Mouse (Mus musculus) spleen, adult 18-20 months (tissue): ENCODE measurements around the gene Clic6.
A peak's percentile ranks its signal among the peaks of the same experiment; 100 is the strongest.
"Not testable (repeated sequence)": the region's sequence is repeated elsewhere in the genome, so short reads cannot be mapped to it uniquely, and the experiment has no call there.

ENCODE experiments used
- DNase-seq, 2 experiments: peaks; one replicate each; pipeline ENCODE4 v3.0.0; 2022; ENCODE audit warnings: mixed read lengths in 2 of 2

Clic6 gene

DNA sequence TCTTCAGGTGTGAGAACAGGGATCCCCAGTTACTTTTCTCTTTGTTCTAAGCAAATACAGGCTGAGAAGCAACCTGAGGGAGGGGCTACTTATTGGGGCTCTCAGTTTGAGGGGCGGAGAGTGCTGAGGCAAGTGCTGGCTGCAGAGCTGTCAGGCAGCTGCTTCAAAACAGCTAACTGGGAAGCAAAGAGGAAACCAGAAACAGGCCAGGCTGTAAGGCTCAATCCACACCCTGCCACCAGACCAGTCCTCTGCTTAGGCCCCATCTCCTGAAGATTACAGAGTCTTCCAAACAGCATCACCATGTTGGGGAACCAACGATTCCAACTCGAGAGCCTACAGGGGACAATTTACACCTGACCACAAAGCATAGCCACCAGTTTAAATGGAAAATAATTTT is 12.6 kb upstream of the Clic6 start:
- DNase-seq, result no peak

DNA sequence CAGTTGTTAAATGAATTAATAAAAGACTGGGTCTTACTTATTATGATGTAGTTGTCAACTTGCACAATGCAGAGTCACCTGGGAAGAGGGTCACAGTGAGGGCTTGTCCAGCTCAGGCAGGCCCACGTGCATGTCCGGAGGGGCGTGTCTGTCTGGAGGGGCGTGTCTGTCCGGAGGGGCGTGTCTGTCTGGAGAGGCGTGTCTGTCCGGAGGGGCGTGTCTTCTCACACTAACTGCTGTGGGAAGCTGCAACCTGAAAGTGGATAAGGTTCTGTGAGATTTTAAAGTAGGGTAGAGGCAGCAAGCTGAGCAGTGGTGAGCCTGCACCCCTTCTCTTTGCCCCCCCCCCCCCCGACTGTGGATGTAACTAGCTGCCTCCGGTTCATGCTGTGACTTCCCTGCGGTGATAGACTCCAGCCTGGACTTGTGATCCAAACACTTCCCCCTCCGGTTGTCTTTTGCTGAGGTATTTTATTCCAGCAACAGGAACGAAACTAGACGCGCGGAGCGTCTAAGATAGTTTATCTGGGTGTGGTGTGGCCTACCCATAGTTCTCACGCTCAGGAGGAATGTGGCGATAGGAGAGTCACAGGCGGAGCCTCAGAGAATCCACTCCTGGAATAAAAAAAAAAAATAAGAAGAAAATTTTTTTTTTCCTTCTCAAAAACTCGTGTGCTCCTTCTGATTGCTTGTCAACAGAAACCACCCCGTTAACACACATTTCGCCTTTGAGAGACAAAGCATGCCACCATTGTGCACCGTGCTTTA is 10.3 kb upstream of the Clic6 start:
- DNase-seq, result no peak

DNA sequence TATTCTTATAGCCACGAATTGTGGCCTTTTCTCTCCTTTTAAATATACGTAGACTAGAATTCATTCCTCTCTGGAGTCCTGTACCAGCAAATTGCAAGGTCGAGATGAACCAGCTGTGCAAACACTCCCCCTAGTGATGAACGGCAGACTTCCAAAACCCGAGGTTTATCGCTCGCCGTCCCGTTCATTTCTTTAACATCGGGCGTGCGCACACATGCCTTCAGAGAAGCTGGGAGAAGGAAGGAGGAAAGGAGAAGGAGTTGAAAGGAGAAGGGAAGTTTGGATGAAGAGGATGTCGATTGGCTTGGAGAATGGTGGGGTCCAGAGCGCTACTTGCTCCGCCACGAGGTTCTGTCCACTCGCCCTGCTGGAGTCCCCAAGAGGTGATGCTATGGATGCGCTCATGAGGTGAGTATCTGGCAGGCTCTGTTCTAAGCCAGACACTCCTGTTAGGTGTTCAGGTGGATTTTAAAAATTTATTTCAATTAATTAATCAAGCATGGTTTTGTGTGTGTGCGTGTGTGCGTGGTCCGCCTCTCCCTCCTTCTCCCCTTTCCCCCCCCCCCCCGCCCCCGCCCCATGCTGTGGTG is 6.9 kb upstream of the Clic6 start:
- DNase-seq, result peak in 1 of 2 experiments; percentile 30

DNA sequence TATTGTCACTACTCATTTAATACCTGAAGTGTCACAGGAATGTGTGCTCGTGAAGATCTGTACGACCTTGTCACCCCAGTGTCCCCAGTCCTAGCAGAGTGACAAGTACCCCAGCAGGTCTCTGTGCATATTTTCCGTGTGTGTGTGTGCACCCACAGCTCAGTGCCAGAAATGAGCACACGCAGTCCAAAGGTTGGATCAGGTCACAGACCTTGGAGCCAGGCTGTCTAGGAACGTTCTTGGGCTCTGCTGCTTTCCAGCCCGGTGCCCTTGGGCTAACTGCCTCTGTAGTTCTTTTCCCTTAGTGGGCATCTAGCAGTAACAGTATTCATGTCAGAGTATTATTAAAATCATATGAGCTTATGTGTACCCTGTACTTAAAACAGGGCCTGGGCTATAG is 1.6 kb downstream of the Clic6 start:
- no peak for DNase-seq

DNA sequence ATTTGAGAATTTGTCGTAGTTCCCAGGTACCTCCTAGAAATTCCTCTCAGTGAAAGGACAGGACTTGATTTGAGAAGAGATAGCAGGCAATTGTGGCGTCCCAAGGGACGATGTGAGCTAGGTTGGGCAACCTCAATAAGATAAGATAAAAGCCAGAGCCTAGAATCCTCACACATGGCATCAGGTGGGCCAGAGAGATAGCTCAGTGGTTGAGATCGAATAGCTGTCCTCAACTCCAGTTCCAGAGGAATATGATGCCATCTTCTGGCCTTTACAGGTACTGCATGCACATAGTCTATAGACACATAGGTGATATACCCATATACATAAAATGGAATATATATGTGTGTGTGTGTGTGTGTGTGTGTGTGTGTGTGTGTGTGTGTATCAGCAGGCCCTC is 2.0 kb downstream of the Clic6 start:
- no peak for DNase-seq

DNA sequence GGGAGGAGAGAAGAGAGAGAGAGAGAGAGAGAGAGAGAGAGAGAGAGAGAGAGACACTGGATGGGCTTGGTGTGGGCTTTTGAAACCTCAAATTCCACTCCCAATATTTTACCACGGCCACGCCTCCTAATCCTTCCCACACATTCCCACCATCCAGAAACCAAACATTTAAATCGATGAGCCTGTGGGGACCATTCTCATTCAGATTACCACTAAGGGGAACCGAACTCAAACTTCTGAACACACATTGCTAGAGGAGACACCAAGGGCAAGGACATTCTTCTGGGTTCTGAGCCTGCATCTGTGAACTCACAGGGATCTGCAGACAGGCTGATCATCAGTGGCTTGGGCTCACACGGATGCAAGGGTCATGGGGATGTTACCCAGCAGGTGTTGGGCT is 2.9 kb downstream of the Clic6 start:
- no peak for DNase-seq

DNA sequence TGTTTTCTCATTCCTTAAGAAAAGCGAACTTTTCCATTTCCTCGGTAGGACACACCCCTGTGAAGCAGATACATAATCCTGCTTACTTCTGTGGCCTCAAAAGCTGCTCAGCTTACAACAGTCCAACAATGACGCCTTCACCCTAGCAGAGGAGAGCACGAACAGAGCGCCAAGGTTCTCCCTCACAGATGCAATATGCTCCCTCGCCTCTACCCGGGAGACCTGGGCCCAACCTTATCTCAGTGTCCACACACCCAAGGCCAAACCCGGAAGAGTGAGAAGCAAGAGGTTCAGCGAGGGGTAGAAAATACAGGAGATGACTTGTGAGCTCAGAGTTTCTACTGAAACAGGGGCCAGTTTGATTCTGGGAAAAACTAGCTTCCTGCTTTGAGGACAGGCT is 3.8 kb downstream of the Clic6 start:
- no peak for DNase-seq

DNA sequence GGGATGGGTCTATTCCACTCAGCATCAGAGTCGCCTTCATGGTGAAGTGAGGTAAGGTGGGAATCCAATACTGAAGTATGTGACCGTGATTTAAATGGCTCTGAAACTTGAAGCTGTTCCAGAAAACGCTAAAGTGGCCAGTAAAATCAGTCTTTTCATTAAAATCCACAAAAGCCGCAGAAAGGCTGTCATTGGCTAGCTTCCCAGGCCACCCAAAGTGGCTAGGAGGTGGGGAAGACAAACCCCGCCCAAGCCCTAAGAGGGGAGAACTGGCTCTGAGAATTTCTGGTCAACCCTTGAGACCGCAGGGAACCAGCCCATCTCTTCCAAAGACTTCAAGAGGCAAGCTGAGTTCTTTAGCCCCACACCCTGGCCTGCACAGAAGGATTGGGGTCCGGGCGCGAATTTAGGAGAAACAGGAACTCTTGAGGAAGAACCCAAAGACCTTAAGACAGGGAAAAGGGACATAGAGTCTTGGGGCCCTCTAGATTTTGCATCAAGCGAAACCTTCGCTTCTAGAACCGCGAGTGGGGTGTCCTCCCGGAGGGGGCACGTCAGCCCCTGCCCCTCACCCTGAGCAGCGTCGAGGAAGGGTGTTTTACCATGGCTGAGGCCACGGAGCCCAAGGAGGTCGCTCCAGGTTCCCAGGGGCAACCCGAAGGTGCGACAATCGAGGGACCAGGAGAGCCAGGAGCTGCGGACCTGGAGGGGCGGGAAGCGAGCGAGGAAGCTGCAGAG is 12.5 kb downstream of the Clic6 start:
- DNase-seq, result no peak

DNA sequence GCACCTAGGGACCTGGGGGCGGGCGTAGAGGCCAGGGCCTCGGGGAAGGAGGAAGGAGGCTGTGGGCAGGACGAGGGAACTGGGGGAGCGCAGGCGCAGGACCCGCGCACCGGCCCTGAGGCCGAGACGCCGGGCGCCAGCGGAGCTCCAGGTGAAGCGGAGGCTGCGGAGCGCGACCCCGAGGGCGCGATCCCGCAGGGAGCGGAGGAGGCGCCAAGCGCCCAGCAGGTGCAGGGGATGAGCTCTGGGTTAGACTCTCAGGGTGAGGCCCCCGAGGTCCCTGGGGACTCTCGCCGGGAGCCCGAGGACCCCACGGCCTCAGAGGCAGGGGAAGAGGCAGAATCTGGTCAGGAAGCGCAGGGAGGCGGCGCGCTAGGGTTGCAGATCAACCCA is 13.0 kb downstream of the Clic6 start:
- DNase-seq, result no peak

DNA sequence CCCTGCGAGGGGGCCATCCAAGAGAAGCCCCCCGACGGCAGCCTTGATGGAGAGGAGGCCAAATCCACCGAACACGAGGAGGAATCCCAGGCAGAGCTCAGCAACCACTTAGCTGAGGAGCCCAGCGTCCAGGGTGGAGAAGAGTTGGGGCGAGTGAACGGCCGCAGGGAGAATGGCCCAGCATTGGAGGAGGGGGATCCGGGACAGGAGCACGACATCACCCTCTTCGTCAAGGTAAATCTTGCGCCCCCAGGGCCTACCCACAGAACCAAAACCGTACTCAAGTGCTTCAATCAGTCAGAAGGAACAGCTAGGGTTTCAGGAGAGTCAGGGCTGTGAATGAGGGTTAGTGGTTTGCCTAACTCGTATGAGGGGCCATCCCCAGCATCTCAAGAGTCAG is 13.8 kb downstream of the Clic6 start:
- no peak for DNase-seq

DNA sequence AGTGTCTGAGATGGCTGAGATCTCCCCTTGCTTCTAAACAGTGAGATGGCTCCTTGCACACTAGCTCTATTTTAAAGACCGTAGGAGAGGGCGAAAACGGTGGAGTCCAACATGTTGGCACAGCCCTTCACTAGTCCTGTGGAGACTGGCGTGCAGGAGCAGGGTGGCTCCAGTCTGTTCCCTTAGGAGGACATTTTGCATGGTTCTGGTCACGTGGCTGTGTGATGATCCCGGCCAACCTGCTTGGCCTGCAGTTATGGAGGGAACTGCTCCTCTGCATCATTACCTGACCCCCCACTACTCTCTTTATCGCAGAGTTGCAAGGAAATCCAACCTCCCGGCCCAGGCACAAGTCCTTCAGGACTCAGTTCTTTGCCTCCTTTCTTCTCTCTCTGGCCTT is 15.0 kb downstream of the Clic6 start:
- DNase-seq, result no peak

DNA sequence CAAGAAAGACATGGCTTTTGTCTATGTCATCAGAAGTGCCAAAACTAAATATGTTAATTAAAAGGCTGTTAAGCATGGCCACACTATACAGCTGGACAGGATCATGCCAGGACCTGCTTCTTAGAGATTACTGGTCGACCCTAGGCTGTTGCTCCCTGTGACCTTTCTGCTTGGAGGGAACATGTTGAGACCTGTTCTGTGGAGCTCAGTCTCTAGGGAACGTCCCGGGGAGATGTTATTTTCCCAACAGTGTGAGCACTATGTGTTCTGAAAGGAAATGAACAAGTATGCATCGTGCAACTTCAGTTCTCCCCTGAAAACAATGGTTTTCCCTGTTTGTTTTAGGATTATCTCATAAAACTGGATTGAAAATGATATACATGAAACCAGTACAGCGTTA is 17.6 kb downstream of the Clic6 start:
- DNase-seq, result no peak

DNA sequence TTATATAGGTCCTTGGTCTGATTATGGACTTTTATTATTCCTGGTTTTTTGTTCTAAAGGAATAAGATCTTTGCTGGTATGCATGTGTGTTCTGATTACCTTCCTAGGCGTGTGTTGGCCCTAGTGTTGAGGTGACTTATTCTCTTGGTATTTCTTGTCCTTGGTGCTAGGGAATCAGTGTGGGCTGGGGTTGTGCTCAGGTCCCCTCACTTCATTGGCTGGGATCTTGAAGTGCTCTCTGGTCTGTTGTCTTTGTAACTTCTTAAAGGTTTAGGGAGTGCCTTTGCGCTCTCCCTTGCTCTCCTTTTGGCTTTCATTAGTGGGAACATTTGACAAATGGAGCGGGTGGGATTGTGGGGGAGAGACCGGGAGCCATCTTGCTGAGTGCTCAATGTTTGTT is 22.0 kb downstream of the Clic6 start:
- no peak for DNase-seq

DNA sequence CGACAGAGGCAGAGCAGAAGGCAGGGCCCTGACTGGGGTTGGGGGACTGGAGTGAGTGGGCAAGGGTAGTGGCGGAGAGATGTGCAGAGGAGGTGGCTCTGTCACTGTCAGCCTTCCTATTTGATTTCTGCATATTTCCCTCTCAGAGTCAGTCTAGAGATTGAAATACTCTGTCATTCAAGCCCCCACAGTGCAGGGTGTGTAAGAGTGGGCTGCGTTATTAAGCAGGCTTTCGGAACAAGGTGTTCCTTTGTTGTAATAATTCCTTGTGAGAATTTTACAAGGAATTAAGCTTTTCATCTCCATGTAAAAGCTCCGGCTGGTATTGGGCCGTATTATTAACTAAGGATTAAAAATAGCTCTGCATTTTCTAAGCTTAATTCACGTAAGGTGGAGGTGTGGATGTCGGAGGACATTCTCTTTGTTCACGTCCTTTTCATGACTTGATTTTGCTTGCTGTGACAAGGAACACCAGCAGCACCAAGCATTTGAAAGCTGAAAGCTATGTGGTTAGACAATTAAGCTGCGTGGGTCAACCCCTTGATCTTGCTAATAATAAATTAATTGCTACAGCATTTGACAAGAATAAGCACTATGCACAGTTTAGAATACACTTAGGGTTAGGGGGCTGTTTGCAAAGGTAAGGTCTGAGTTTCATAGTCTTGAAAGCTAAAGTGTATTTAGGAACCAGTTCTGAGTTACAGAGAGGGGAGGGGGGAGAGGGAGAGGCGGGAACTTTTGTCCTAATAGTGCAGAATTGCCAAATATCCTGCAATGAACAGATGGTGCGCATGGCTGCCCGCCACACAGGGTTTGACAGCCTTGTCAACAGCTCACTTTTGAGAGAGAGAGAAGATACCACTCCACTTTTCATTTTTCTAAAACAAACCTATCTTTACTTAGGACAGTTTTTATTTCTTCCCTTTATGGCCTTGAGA is 25.6 kb downstream of the Clic6 start:
- DNase-seq, result no peak

DNA sequence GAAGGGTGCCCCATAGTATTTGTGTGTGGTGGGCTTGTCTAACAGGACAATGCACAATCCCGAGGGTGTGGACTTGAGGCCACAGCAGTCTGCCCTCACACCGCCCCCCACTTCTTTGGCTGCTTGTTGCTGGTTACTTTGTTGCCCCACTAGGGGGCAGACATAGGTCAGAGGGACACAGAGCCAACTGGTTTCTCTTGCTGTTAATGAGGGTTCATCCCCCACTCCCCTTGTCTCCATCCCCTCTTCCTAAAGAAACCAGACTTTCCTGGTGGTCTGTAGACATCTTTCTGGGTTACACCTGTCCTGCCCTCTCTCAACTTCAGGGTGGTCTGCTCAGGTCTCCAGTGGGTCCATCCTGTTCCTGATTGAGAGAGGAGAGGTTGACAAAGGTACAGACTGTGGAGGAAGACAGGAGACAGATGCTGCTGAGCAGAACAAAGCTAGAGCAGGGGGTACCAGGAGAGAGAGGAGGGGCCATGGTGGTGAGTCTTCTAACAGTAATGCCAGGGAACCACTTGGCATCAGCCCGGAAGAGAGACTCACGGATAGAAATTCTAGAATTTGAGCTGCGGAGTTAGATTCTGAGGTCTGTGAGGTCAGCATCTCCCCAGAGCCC is 26.3 kb downstream of the Clic6 start:
- DNase-seq, result peak in 1 of 2 experiments; percentile 9

DNA sequence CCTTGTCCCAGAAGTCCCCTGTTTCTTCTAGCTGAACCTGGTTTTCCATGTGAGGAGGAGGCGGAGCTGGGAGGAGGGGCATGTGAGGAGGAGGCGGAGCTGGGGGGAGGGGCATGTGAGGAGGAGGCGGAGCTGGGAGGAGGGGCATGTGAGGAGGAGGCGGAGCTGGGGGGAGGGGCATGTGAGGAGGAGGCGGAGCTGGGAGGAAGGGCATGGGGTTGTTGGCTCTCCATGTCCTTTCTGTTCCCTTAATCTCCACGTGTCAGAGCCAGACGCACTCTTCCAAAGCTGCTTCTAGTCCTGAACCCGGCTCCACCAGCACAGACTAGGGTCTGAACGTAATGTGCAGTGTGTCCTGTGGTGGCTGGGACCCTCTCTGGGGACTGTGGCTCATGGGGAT is 29.4 kb downstream of the Clic6 start:
- not testable (repeated sequence) for DNase-seq

DNA sequence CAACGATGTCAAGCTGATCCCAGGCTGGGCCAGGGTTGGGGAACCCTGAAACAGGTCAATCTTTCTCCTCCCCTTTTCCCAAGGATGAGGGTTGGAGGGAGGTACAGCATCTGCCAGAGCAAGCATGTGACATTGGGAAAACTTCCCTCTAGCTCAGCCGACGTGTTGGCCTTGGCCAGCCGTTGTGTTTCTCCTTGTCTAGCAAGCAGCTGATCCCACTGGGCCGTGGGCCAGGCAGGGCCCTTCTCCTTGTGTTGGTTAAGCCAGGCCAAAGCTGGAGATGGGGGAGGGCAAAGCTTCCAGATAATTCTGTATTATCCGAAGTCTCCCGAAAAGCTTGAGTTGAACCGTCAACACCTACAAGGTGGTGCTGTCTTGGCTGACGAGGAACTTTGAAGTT is 30.6 kb downstream of the Clic6 start:
- no peak for DNase-seq

DNA sequence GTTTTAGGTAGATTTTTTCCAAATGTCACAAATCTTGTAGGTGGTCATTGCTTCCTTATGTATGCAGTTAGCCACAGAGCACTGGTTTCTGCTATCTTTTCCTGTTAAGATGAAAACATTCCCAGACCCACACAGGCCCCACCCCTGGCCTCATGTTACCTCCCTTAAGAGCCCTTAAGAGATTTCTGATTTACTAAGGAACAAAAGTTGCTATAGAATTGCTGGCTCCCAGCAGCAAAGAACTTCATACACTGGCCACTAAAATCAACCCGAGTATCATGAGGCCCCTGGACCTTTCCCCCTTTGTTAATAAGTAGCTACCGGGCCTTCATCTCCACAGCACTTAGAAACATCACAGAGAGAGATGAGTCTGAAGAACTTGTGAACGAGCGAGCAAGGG is 33.2 kb downstream of the Clic6 start:
- no peak for DNase-seq

DNA sequence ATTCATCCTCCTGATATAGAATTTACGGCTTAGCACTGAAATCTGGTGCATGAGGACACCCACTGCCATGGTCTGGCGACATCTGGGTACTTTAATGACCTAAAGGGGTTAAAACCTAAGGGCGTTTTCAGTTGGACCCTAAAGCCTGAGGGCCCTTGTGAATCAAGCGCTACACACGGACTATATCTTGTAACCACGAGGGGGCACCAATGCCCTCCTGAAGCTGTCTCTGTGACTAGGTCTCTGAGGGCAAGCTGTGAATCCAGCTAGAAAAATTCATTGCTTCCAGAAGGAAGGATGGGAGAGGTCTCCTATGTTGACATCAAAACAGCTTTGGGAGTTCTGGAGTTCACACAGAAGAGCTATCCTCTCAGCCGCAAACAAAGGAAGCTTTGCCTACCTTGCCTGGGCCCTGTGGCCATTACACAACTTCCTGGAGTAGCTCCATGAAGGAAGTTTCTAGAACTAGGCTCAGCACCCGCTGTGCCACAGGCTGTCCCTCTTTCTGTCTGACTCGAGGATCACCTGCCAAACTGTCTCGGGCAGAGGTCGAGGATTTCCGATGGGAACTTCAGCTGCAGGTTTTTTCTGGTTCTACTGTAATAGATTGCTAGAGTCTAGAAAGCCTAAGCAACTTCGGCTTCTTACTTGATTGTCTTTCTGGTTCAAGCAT is 34.4 kb downstream of the Clic6 start:
- peak in 1 of 2 experiments; percentile 13 for DNase-seq

DNA sequence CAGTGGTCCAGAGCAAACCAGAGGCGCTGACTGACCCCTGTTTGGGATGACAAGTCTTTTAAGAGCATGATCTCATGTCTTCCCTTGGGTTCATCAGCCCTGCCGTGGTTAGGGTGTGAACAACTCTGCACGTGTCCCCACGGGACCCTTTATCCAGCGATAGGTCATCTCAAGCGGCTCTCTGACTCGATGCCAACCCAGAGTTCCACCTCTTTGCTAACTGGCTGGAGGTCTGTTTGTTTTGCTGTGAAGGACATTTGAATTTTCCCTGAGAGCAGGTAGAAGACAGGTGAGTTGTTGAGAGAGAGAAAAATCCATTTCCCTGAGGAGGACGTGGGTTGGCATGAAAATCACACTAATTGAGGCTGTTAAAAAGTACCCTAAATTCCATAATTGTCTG is 37.8 kb downstream of the Clic6 start:
- DNase-seq, result no peak

DNA sequence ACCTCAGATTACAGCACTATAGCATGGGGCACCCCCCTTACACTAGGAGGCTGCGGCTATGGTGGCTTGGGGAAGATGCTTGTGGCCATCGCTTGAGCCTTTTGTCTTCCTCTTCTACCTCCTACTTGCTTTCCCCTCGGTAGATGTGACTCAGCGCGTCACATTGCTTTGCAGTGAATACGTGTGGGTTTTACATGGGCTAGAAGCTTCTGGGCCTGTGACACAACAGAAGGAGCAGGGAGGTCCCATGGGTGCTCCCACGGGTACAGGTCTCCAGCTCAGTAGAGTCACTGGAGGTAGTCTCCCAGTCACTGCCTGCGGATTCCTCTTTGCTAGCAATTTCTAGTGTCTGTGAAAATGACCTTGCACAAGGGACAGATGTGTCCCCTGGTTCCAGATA is 39.1 kb downstream of the Clic6 start:
- no peak for DNase-seq

DNA sequence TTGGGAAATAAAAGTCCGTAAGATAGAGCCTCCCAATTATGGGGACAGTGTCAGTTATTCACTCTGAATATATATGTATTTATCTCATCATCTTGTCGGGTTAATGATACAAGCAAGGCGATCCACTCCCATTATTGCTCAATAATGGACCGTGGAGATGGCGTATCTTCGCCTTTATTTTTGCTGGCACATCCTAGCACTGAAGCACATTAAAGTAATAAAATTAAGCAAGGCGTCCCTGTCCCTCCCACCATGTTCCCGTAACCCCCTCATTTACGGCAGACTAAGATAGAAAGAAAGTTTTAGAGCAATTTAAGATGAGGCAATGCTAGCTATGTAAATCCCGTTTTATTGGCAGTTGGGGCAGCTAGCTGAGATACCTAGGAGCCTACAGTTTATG is 40.4 kb downstream of the Clic6 start:
- no peak for DNase-seq
